Mouse (Mus musculus): ENCODE measurements around the gene Vipr2.

The Vipr2 gene

GRCm38 (mm10) chr12:116096361-116096904 lies 18.9 kb downstream of the Vipr2 start:
- intact Hi-C loops (cut with DNase I), result no loop called here

DNA sequence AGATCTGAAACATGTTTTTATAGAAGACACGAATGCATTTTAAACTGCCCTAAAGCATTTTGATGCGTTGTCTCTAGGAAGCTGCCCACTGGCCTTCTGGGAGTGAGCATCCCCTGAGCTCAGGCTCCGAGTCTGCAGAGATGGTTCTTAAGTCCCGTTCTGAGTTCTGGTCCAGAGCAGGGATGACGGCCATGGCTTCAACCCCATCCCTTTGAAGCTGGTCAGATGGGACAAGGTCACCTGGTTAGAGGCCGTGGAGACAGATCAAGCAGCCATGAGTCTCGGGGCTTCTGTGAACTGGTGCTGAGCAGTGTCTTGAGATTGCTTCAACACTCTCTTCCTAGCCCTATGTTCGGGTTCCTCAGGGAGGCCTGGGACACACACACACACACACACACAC lies 19.6 kb downstream of the Vipr2 start:
- intact Hi-C loops (cut with DNase I), result no loop called here

DNA sequence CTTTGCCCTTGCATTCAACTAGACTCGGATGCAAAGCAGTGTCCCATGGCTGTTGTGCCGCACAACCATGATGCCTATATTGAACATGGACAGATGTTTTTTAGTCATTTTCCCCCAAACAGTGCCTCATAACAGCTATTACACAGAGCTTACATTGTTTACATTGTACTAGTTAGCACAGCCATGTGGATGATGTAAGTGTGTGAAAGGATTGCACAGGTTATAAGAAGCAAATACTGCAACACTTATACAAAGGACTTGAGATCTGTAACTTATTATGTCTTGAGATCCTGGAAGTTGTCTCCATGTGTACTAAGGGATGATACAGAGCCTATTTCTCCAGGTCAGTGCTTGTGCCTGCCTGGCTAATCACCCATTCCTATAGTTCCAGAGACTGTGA lies 24.4 kb downstream of the Vipr2 start:
- intact Hi-C loops (cut with DNase I), result no loop called here

DNA sequence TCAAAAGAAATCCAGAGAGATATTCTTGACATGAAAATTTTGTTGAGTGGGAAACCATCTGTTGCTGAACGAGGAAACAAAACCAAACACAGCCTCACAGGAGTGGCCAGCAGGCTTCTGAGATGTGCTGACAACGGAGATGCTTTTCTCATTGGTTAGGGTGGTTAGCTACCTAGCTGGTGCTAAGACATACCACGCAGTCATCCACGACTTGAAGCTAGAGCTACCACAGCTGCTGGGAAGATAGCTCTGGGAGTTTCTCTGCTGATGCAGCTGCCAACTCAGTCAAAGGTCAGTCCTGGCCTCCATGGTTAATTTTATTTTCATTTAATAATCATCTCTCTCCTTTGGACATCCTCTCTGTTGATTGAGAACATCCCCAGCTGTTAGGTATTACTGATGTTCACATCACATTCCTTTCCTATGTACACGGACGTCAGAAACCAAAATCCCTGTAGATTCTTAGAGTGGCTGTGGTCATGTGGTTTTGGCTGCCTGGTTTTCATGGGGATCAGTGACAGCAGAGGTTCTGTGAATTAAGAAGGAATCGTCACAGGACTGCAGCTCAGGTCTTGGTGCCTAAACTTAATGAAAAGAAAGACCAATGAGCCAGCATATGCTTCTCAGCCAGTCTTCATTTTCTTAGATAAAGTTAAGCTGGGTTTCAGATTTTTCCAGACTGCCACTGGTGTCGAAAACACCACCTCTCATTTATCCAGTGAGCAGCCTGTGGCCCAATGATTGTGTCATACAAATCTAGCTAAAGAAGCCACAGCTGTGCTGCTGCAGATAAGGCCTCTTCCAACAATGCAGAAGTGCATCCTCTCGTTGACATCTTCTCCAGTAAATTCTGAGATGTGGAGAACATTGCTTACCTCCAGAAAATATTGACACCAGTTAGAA lies 32.2 kb downstream of the Vipr2 start:
- intact Hi-C loops (cut with DNase I), result no loop called here

DNA sequence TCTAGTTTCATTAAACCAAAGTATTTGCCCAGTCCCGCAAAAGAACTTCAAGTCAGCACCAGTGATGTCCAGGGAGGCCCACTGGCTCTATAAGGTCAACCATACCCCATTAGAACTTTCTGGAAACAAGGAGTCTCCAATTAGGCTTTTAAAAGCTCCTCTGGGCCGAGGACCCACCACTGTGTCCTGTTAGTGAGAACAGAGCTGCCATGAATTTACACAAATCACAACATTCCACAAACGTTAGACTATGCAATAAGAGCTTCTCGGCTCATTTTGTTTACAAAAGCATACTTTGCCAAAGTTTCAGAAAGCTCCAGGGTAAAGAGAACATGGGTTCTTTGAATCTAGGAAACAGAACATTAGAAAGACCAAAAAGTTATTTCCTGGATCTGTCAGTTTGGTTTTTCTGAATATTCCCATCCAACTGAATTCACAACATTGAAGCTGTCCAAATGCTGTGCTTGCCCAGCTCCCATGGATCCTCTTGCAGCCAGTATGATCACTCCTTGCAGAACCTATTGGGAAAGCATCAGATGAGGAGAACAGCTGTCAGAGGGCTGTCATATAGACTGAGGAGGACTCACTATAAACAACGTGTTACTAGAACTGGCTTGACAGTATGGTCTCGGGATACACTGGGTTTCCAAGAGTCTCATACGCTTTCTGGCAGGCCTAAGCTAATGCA lies 33.6 kb downstream of the Vipr2 start:
- intact Hi-C loops (cut with DNase I), result no loop called here

- intact Hi-C loops (cut with DNase I), result no loop called here
These were observed 38.3 kb downstream of the Vipr2 start for GRCm38 (mm10) chr12:116115781-116116180.

GRCm38 (mm10) chr12:116116455-116116854 lies 38.9 kb downstream of the Vipr2 start:
- intact Hi-C loops (cut with DNase I), result no loop called here

DNA sequence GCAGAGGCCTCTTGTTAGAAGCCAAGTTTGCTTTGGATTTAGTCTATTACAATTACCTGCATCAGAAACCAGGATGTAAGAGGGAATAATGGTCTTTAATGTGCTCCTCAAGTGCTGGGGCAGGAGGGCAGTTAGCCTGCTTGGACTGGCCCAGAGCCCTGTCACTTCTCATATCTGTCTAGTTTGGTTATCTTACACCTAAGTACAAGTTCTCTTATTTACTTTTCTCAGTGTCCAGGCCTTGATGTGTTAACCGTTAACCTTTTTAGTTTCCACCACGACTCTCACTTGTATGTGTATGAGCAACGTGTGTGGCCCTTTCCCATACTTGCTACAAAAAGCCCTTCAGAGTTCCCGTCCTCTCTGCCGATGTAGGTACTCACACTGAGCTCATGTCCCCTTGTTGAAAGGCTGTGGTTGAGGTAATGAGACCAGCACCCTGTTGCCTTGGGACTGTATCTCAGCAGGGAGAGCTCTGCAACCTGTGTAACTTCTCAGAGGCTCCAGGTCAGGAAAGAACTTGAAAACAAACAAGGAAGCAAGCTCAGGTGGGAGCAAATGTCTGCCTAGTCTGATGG lies 39.9 kb downstream of the Vipr2 start:
- intact Hi-C loops (cut with DNase I), result no loop called here

GRCm38 (mm10) chr12:116119001-116119400 lies 41.5 kb downstream of the Vipr2 start:
- intact Hi-C loops (cut with DNase I), result no loop called here

- intact Hi-C loops (cut with DNase I), result no loop called here
These were observed 46.3 kb downstream of the Vipr2 start for GRCm38 (mm10) chr12:116123786-116124185.

DNA sequence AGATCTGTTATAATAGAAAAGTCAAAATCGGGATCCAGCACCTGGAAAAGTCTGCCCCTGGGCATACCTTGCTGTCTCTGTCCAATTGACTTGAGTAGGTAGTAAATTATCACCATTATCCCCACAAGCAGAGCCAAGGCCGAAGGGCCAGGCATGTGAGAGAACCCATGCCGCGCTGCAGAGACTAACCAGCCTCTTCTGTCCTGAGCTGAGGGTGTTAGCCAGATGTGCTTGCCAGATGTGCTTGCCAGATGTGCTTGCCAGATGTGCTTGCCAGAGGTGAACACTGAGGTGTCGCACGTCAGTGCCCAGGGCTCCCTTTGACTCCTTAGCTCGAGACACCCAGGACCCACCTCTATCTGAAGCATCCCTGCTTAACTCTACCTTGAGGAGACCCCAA lies 53.4 kb downstream of the Vipr2 start:
- intact Hi-C loops (cut with DNase I), result no loop called here

DNA sequence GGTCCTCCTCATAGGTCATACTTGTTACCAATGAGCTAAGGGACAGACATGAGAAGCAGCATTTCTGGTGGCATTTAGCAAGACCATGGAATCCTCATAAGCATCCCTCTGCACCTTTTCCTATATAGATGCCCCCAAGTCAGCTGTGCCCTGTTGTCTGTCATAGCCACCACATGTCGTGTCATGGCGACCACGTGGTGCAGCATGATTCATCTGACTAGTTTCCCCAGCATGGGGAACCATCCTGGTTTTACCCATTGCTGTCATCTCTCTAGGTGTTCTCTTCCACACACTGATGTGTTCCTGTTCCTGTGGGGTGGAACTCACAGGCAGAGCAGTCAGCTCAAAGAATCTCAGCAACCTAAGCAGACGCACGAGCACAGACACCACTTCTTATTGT lies 55.4 kb downstream of the Vipr2 start:
- intact Hi-C loops (cut with DNase I), result no loop called here

GRCm38 (mm10) chr12:116135906-116136305 lies 58.4 kb downstream of the Vipr2 start:
- intact Hi-C loops (cut with DNase I), result no loop called here

DNA sequence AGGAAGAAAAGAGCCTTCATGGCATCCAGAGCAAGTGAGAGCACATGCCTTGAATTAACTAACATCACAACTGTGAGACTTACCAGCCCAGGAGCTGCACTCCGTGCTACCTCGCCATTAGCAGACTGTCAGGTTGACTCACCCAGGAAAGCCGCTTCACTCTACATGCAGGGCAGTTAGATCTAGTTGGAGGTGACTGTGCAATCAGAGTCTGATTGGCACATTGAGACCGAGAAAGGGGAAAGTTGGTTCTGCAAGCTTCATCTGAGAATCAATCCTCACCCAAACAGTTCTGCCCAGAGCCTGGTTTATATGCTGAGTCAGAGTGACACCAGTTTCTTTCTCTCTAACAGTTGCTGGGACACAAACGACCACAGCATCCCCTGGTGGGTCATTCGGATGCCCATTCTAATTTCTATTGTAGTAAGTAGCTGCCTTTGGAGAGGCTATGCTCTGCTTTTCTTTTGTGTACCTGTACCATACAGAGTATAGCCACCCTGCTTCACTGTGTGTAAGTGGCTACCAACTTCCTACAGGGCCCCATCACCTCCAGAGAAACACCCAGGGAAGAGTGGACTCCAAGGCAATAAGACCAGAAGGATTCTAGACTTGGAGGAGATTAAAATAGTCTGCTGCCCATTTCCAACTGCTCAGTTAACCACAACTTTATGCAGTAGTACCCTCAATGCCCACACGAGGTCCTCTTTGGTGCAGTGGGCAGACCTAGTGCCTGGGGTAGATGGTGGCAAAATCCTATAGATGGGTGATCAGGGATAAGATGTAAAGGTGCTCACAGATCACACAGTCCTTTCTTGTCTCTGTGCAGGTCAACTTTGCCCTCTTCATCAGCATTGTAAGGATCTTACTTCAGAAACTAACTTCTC lies 61.0 kb downstream of the Vipr2 start:
- intact Hi-C loops (cut with DNase I), result no loop called here

DNA sequence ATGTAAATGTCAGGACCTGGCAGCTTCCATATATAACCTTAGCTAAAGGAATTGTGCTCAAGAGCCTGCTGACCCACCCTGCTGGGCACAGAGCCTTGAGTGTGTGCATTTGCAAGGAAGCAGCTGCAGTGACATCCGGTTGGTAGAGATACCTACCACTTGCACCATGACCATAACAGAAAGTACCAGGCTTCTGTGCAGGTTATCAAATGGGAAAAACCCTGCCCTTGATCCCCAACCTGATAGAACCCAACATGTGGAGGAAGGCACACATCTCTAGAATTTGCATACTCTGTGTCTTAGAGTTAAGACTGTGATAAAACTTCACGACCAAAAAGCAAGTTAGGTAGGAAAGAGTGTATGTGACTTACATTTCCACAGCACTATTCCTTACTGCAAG lies 63.1 kb downstream of the Vipr2 start:
- intact Hi-C loops (cut with DNase I), result no loop called here

DNA sequence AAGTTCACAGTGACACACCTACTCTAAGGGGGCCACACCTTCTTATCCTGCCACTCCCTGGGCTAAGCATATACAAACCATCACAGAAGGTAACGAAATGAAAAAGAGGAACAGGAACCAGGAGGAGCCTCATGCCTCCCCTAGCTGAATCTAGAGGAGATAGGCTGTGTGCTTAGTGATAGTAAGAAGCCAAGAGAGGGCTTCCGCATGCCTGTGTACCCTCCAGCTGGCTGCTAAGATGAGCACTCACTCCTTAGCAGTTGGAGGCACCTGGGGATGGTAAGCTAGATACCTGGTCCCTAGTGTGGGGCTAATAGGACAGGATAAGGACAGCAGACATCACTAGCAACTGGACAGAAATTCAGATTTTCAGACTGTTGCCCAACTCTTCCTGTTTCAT lies 64.3 kb downstream of the Vipr2 start:
- intact Hi-C loops (cut with DNase I), result no loop called here

- intact Hi-C loops (cut with DNase I), result no loop called here
These were observed 64.9 kb downstream of the Vipr2 start for GRCm38 (mm10) chr12:116142464-116142863.

DNA sequence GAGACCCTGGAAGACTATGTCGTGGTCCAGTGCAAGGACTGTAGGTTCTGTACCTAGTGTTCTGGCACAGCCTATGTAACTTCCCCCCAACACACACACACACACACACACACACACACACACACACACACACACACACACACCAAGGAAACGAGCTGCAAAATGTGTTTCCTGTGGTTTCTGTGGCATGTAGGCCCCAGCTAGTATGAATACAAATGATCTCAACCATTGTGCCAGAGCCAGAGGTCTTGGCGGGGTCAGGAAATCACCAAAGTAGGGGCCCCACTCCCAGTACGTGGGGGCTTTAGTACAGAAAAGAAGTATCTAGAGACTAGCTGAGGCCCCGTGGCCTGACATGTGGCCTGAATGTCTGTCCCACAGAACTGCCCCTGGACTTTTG lies 67.7 kb downstream of the Vipr2 start:
- intact Hi-C loops (cut with DNase I), result no loop called here

- intact Hi-C loops (cut with DNase I), result no loop called here
These were observed 68.2 kb downstream of the Vipr2 start for GRCm38 (mm10) chr12:116145686-116146085.

DNA sequence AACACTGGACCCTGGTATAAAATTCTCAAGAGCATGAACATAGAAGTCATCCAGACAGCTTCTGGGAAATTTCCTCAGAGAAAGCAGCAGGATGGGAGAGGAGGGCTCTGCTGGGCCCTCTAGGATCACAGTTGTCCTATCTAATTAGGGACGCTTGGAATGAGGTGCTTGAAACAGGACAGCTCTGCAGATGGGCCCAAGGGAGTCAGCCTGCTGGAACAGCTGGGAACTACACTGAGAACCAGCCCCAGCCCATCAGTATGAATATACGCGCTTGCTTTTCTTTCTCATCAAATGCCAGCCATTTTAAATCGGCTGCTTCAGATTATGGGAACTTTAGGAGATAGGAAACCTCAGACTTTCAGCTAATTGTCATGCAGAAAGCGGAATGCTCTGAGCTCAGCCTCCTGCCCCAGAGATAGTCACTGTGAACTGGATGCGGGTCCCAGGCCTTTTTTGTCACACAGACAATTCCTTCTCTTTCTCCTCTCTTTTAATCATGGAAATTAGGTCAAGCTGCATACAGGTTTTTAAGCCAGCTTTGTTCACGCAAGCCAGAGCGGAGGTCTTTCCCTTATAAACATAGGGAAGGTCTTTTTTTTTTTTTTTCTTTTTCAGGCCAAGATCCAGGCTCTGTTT lies 69.6 kb downstream of the Vipr2 start:
- intact Hi-C loops (cut with DNase I), result no loop called here
